Mouse (Mus musculus): ENCODE results near the gene Olfr49. TPM values are rescaled to one million over a fixed set of nuclear protein-coding genes. Genes with fewer than 3 reads are reported as not detected.

Gene Olfr49
- not detected for total RNA-seq (2021)

DNA sequence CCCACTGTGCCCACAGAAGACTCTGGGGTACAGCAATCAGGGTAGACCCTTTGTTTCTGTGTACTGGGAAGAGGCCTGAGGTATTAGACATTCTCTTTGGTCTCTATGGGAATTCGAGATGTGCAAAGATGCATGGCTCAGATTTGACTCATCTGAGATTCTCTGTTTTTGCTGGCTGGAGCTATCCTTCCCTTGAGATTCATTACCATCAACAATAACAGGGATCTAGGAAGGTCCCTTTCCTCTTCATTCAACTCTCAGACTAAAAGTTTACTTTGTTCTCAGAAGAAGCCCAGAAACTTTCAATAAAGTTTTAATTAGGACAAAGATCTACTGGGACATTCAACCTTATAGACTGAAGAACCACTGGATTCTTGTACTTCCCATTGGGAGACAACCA, at the start of gene Olfr49:
Gene Olfr49, minus strand, starts transcription at position 101 of the 400 bp plus-strand sequence.
- intact Hi-C loops (cut with DNase I): no loop called here
- DNase-seq: no peak

DNA sequence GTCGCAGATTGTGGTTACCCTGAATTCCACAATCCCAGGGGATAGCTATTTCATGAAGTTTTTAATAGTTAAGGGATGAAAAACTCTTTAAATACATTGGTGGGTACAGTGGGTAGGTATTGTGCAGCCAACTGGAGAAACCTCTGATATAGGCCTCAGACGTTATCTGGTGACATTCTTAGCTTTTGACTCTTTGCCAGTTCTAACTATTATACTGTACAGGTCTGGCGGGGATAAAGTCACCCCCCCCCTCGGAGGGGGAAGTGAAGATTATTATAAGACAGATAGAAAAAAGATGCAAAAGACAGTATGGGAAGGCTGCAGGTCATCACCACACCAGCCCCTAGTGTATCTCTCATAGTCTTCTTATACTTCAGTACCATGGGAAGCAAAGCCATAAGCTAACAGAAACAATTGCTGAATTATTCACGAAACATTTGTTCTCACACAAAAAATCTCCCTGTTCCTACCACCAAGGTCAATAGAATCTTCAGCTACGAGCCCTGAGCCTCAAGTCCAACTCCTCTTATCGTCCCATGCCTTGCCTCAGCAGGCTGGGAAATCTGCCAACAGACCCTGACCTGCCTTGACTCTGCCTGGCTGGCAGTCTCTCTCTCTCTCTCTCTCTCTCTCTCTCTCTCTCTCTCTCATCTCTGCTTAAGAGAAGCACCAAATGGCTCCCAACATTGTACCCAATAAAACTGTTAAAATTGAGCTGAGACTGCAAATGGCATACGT, 48.9 kb upstream of the Olfr49 start:
- DNase-seq: peak; percentile 60 to 67
- intact Hi-C loops (cut with DNase I): loop anchor here (10.0 kb wide), 1 partner anchor 439 kb away; no protein-coding TSS in a partner anchor

DNA sequence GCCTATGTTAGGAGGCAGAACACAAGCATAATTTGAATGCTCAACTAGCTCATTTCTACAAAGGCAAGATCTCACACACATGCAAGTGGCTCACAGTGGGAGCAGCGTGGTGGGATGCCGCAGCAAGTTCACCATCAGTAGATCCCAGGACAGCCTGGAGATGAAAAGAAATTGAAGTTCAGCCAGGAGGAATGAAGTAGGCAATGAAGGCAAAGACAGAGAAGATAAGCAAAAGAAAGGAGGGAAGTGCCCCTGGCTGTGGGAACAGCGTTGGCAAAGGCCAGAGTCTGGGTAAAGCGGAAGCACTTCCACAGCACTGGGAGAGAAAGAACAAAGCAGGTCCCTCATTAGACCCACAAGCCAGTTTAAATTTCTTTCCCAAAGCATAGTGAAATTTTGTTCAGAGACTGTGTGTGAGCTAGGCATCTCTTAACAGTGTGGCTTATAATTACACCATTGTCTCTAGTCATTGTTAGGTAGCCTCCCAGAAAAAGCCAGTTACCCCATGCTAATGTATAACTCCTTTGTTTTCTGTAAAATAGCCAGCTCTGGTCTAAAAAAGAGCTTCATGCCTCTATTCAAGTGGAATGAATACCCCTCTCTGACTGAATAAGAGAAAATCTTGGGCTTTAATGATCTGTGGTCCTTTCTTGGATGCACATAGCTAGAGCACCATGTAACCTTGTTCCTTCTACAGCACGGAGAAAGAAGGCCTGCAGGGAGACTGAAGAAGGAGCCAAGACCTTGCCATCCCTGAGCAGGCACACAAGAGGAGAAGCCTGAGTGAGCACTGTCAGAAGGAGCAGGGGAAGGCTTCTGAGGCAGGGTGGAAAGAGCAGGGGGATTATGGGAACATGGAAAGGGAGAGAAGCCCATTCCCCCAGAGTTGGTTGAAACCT, 47.7 kb upstream of the Olfr49 start:
- intact Hi-C loops (cut with DNase I): loop anchor here (10.0 kb wide), 1 partner anchor 438 kb away; no protein-coding TSS in a partner anchor
- no peak for DNase-seq

DNA sequence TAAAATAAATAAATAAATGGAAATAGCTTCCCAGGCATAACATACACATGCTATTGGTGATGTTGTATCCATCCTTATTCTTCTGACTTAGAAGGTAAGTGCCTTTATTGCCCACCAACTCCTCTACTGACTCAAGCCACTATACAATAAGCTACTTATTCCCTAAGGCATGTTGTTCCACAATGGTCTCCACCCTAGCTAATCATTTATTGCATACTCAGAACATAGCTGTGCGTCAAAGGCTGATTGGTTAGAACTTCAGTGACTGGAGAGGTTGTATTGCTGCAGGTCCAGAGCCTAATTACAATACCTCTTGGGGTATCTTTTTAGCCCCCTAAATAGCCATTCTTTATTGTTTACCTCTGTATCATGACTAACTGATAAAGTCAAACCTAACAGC, 46.4 kb upstream of the Olfr49 start:
- DNase-seq: no peak
- intact Hi-C loops (cut with DNase I): loop anchor here (10.0 kb wide), 1 partner anchor 436 kb away; no protein-coding TSS in a partner anchor

DNA sequence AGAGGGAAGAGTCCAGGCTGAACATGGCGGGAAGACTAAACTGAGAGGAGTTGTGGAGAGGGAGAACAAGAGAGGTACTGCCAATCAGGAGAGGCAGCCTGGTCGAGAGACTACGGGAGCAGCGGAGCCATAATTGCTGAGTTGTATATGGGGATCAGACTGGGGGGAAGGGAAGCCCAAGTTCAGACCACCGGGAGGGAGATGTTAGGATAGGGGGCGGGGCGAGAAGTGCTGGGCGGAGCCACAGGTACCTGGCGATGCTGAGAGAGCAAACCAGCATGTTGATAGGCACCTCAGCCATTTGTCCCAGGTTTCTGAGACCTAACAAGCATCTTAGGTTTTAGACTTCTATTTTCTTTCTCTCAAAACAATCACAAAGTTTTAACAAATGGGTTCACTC, 44.5 kb upstream of the Olfr49 start:
- intact Hi-C loops (cut with DNase I): loop anchor here (5.0 kb wide), 1 partner anchor 92 kb away; no protein-coding TSS in a partner anchor

GRCm38 (mm10) chr14:54328548-54328947, 43.8 kb upstream of the Olfr49 start:
- no peak for DNase-seq
- intact Hi-C loops (cut with DNase I): loop anchor here (5.0 kb wide), 1 partner anchor 91 kb away; no protein-coding TSS in a partner anchor

More for the DNA sequence above, 44.5 kb upstream of the Olfr49 start:
- no peak for DNase-seq

- intact Hi-C loops (cut with DNase I): no loop called here
- no peak for DNase-seq
Measured at GRCm38 (mm10) chr14:54324486-54324885, 39.7 kb upstream of the Olfr49 start.

- DNase-seq: no peak
- intact Hi-C loops (cut with DNase I): no loop called here
Measured at GRCm38 (mm10) chr14:54321556-54322376, 37.0 kb upstream of the Olfr49 start.

DNA sequence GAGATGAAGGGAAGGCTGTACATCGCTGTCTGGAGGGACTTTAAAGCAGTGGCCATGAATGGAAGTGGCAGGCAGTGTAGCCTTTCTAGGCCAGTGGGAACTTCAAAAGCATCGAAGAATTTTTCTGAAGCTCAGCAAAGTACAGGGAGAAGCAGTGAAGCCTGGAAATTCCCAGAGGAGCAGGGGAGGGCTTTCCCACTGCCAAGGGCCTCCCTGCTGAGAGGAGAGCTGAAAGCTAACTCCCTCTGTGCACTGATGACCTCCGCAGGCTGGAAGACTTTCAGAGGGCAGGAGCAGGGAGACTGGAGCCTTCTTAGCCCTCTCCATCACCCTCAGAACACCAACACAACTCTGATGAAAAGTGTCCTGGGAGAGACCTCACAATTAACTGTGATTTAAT, 27.0 kb upstream of the Olfr49 start:
- intact Hi-C loops (cut with DNase I): no loop called here
- DNase-seq: no peak

GRCm38 (mm10) chr14:54300676-54301075, 15.9 kb upstream of the Olfr49 start:
- DNase-seq: no peak
- intact Hi-C loops (cut with DNase I): no loop called here

- peak in 1 of 2 experiments; percentile 4 for DNase-seq
- intact Hi-C loops (cut with DNase I): no loop called here
Measured at GRCm38 (mm10) chr14:54300136-54300535, 15.4 kb upstream of the Olfr49 start.

DNA sequence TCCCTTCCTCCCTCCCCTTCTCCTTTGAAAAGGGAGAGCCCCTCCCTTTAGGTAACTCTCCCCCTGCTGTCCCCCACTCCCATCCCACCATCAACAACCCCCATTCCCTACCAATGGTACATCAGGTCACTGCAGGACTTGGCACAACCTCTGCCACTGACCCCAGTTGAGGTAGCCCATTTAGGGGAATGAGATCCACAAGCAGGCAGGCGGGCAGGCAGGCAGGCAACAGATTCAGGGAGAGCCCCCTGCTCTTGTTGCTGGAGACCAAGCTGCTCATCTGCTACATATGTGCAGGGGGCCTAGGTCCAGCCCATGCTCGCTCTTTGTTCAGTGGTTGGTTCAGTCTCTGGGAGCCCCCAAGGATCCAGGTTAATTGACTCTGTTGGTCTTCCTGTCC, 8.3 kb downstream of the Olfr49 start:
- intact Hi-C loops (cut with DNase I): no loop called here
- no peak for DNase-seq

GRCm38 (mm10) chr14:54272696-54273095, 12.0 kb downstream of the Olfr49 start:
- no peak for DNase-seq
- intact Hi-C loops (cut with DNase I): no loop called here

GRCm38 (mm10) chr14:54271976-54272606, 12.6 kb downstream of the Olfr49 start:
- no peak for DNase-seq
- intact Hi-C loops (cut with DNase I): no loop called here

GRCm38 (mm10) chr14:54270413-54270812, 14.3 kb downstream of the Olfr49 start:
- no peak for DNase-seq
- intact Hi-C loops (cut with DNase I): no loop called here

GRCm38 (mm10) chr14:54269566-54269965, 15.2 kb downstream of the Olfr49 start:
- intact Hi-C loops (cut with DNase I): no loop called here
- DNase-seq: no peak

- DNase-seq: no peak
- intact Hi-C loops (cut with DNase I): no loop called here
Measured at GRCm38 (mm10) chr14:54267966-54268365, 16.8 kb downstream of the Olfr49 start.

DNA sequence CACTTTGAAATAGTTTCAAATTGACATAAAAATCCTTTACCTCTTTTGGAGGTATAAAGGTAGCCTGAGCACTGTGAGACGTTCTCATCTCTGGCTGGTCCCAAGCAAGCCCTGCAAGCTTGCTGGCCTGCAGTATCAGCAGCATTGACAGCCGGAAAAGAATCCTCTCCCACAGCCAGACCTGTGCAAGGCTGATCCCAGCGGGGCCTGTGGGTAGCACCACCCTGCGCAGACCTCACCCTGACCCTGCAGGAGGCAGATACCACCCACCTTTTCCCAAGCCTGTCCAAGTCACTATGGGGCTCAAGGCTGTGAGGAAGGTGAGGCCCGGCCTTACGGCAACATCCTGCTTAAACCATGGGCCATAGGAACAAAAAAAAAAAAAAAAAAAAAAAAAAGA, 18.8 kb downstream of the Olfr49 start:
- intact Hi-C loops (cut with DNase I): no loop called here
- no peak for DNase-seq

- intact Hi-C loops (cut with DNase I): no loop called here
- peak in 1 of 2 experiments; percentile 21 for DNase-seq
Measured at GRCm38 (mm10) chr14:54265093-54265492, 19.6 kb downstream of the Olfr49 start.

DNA sequence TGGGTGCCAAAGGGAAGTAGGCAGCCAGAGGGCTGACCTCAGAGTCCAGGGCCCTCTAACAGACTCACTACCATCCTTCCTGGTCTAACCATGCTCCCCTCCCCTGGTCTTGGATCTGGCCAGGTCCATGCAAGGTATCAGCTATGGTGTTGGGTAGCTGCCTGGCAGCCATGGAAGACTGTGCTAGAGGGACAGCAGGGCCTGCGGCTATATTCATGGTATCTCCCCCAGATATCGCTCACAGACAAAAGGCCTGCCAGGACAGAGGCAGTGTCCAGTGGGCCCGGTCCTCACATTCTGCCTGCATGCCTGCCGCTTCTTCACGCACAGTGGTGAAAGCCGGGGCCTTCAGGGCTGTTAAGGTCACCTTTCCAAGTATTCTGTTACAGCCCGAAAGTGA, 20.5 kb downstream of the Olfr49 start:
- no peak for DNase-seq
- intact Hi-C loops (cut with DNase I): no loop called here

Data from heart, postnatal 10 days (tissue).